Mouse (Mus musculus): Measurements from ENCODE around the gene Ube4b. TPM values are rescaled to one million over a fixed set of nuclear protein-coding genes. Genes with fewer than 3 reads are reported as not detected.

Gene Ube4b
- polyA plus RNA-seq, 1 experiment from 2014 or later: 49.5 TPM

DNA sequence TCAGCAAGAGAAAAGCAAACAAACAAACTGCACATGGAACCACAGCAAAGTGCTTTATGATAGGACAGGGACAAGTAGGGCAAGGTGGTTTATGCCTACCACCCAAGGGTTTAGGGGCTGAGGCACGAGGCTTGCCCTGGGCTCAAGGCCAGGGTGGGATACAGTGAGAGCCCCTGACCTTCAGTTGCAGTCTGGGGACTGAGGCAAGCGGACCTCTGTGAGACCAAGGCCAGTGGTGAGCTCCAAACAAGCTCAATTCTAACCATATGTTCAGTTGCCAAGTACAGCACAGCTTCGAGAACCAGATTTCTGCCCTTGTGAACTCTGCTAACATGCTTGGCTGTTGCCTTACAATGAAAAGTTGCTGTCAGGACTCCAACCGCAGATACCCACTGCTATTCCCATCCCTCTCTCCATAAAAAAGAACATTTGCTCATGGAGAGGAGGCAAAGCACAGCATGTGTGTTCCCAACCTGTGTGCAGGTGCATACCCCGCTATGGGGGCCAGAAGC, 8.6 kb downstream of the Ube4b start:
- no peak for ATAC-seq (ENCODE audit: insufficient number of reproducible peaks, low FRiP score, low TSS enrichment, low read depth)
- no peak overlapping the region for H3K27ac ChIP-seq (replicated peaks; ENCODE audit: low read depth, low read length)
- no peak for DNase-seq (ENCODE audit: low spot score)
- H3K4me1 ChIP-seq (ENCODE audit: control insufficient read depth, insufficient read depth, low read length): peaks cover 35% of the 10 kb centered on the region
- no peaks in the 10 kb centered on the region for H3K36me3 ChIP-seq (ENCODE audit: control insufficient read depth, insufficient read depth, low read length)
- H3K27me3 ChIP-seq (ENCODE audit: control insufficient read depth, insufficient read depth, low read length): no peaks in the 10 kb centered on the region
- H3K4me2 ChIP-seq (ENCODE audit: low read depth, severe bottlenecking): no peak overlapping the region
- H3K9me3 ChIP-seq (ENCODE audit: control insufficient read depth, low read length): no peaks in the 10 kb centered on the region
- no peak overlapping the region for H3K4me3 ChIP-seq (ENCODE audit: low read depth, low read length)
- 65% methylated on average over 5 of the region's 5 CpGs for WGBS
- H3K9ac ChIP-seq (ENCODE audit: low read length): no peak overlapping the region

DNA sequence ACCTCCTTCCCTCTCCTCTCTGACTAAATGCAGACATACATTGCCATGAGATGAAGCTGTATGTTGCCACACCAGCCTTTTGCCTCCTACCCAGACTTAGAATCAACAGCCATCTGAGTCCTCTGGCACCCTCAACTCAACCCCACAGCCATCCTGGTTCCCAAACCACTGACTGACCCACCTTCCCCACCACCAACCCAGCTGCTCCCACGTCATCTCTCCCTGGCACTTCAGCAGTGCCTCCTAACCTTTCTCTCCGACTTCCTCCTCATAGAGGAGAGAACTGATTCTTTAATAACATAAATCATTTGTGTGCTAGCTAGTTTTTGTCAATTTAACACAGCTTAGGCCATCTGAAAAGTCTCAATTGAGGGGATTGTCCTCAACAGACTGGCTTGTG, 9.6 kb downstream of the Ube4b start:
- Histone ChIP-seq H3K27ac (replicated peaks; ENCODE audit: low read depth, low read length) (no peak overlapping the region), H3K4me2 (ENCODE audit: low read depth, severe bottlenecking) (no peak overlapping the region), H3K9me3 (ENCODE audit: control insufficient read depth, low read length) (no peaks in the 10 kb centered on the region), H3K4me1 (ENCODE audit: control insufficient read depth, insufficient read depth, low read length) (peaks cover 35% of the 10 kb centered on the region), H3K4me3 (ENCODE audit: low read depth, low read length) (no peak overlapping the region), H3K27me3 (ENCODE audit: control insufficient read depth, insufficient read depth, low read length) (no peaks in the 10 kb centered on the region), H3K9ac (ENCODE audit: low read length) (no peak overlapping the region), H3K36me3 (ENCODE audit: control insufficient read depth, insufficient read depth, low read length) (no peaks in the 10 kb centered on the region)
- ATAC-seq (ENCODE audit: insufficient number of reproducible peaks, low FRiP score, low TSS enrichment, low read depth): no peak
- WGBS: 71% methylated on average over 2 of the region's 2 CpGs
- DNase-seq (ENCODE audit: low spot score): no peak

DNA sequence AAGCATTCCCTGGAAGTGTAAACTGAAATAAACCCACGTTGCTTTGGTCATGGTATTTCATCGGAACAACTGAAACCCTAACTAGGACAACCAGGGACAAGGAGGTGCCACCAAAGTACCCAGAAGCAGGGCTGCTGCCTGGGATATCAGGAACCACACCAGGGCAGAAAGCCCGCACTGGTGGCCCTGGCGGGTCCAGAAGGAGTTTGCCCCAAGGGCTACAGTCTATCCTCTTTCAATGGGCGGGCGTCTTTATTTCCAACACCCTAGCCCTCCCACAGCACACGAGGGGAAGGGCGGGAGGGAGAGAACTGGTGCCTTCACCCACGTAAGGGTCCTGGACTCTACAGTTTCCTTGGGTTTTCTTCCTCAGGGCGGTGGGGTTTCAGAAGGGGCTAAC, 10.1 kb downstream of the Ube4b start:
- Histone ChIP-seq H3K36me3 (ENCODE audit: control insufficient read depth, insufficient read depth, low read length) (no peaks in the 10 kb centered on the region), H3K4me1 (ENCODE audit: control insufficient read depth, insufficient read depth, low read length) (peaks cover 35% of the 10 kb centered on the region), H3K4me2 (ENCODE audit: low read depth, severe bottlenecking) (no peak overlapping the region), H3K27me3 (ENCODE audit: control insufficient read depth, insufficient read depth, low read length) (no peaks in the 10 kb centered on the region), H3K9ac (ENCODE audit: low read length) (no peak overlapping the region), H3K27ac (replicated peaks; ENCODE audit: low read depth, low read length) (0 out of 2 replicates have a peak overlapping the region, but pooled peaks have one; percentile 63), H3K4me3 (ENCODE audit: low read depth, low read length) (no peak overlapping the region), H3K9me3 (ENCODE audit: control insufficient read depth, low read length) (no peaks in the 10 kb centered on the region)
- DNase-seq (ENCODE audit: low spot score) (no peak), ATAC-seq (ENCODE audit: insufficient number of reproducible peaks, low FRiP score, low TSS enrichment, low read depth) (no peak)
- WGBS: 69% methylated on average over 10 of the region's 10 CpGs

DNA sequence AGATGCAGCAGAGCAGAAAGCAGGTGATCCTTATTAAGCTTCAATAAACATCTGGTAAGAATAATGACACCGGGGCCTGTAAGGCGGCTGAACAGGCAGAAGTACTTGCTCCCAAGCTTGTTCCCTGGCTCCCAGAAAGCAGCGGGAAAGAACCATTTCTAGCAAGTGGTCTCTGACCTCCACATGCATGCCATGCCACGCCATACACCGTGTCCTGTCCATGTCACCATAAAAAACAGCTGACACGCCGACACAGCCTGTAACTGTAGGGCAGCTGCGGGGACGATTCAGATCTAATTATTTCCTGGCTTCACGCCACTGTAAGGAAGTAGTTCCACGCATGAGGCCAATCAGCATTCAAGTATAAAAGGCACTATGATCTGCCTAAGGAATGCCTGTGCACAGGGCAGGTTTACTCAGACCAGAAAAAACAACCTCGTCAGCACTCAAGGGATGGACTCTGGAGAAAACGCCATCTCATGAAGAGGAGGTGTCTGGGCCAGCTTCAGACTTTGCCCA, 10.8 kb downstream of the Ube4b start:
- DNase-seq (ENCODE audit: low spot score): peak; percentile 72
- H3K4me3 ChIP-seq (ENCODE audit: low read depth, low read length): no peak overlapping the region
- H3K27me3 ChIP-seq (ENCODE audit: control insufficient read depth, insufficient read depth, low read length): no peaks in the 10 kb centered on the region
- H3K4me2 ChIP-seq (ENCODE audit: low read depth, severe bottlenecking): peak overlapping the region; percentile 21; the same call in 1 of the 2 replicates
- H3K27ac ChIP-seq (replicated peaks; ENCODE audit: low read depth, low read length): peak overlapping the region; percentile 63; the same call in 1 of the 2 replicates
- peaks cover 35% of the 10 kb centered on the region for H3K4me1 ChIP-seq (ENCODE audit: control insufficient read depth, insufficient read depth, low read length)
- 0 out of 2 replicates have a peak, but pooled peaks have one; percentile 42 for ATAC-seq (ENCODE audit: insufficient number of reproducible peaks, low FRiP score, low TSS enrichment, low read depth)
- H3K36me3 ChIP-seq (ENCODE audit: control insufficient read depth, insufficient read depth, low read length): no peaks in the 10 kb centered on the region
- WGBS: 12% methylated on average over 13 of the region's 13 CpGs
- H3K9me3 ChIP-seq (ENCODE audit: control insufficient read depth, low read length): no peaks in the 10 kb centered on the region
- no peak overlapping the region for H3K9ac ChIP-seq (ENCODE audit: low read length)

DNA sequence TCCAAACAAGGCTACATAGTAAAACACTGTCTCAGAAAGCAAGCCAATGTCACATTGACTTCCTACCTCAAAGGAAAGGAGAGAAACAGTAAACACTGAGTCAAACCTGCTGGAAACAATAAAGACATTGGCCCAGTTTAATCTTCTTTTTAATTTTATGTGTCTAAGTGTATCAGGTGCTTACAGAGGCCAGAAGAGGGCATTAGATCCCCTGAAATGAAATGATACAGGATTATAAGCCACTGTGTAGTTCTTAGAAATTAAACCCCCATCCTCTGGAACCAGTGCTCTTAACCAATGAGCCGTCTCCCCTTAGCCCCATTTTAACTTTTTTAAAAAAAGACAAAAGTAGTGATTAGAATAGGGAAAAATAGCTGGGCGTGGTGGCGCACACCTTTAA, 12.3 kb downstream of the Ube4b start:
- H3K27ac ChIP-seq (replicated peaks; ENCODE audit: low read depth, low read length): no peak overlapping the region
- WGBS: 93% methylated on average over 3 of the region's 3 CpGs
- no peaks in the 10 kb centered on the region for H3K36me3 ChIP-seq (ENCODE audit: control insufficient read depth, insufficient read depth, low read length)
- DNase-seq (ENCODE audit: low spot score) (no peak), ATAC-seq (ENCODE audit: insufficient number of reproducible peaks, low FRiP score, low TSS enrichment, low read depth) (no peak)
- H3K27me3 ChIP-seq (ENCODE audit: control insufficient read depth, insufficient read depth, low read length): no peaks in the 10 kb centered on the region
- H3K9ac ChIP-seq (ENCODE audit: low read length): no peak overlapping the region
- no peak overlapping the region for H3K4me3 ChIP-seq (ENCODE audit: low read depth, low read length)
- peaks cover 35% of the 10 kb centered on the region for H3K4me1 ChIP-seq (ENCODE audit: control insufficient read depth, insufficient read depth, low read length)
- H3K4me2 ChIP-seq (ENCODE audit: low read depth, severe bottlenecking): no peak overlapping the region
- H3K9me3 ChIP-seq (ENCODE audit: control insufficient read depth, low read length): no peaks in the 10 kb centered on the region

DNA sequence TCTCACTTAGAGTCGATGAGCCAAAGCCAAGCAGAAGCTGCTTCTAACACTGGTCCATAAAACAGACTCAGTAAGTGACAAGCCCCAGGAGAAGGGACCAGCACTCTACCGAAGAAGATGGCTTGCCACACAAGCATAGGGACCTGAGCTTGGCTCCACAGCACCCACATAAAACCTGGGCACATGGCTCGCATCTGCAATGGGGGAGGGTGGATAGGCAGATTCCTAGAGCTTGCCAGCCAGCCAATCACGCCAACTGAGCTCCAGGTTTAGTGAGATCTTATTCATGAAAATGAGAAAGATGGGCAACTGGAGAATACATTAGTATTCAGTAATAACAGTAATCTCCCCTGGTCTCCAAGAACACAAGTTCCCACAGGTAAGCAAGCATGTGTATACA, 16.8 kb downstream of the Ube4b start:
- Histone ChIP-seq H3K4me1 (ENCODE audit: control insufficient read depth, insufficient read depth, low read length) (peaks cover 1% of the 10 kb centered on the region; the same call in 1 of the 2 replicates), H3K9ac (ENCODE audit: low read length) (no peak overlapping the region), H3K4me3 (ENCODE audit: low read depth, low read length) (no peak overlapping the region), H3K36me3 (ENCODE audit: control insufficient read depth, insufficient read depth, low read length) (no peaks in the 10 kb centered on the region), H3K27ac (replicated peaks; ENCODE audit: low read depth, low read length) (no peak overlapping the region), H3K4me2 (ENCODE audit: low read depth, severe bottlenecking) (no peak overlapping the region), H3K9me3 (ENCODE audit: control insufficient read depth, low read length) (no peaks in the 10 kb centered on the region), H3K27me3 (ENCODE audit: control insufficient read depth, insufficient read depth, low read length) (no peaks in the 10 kb centered on the region)
- DNase-seq (ENCODE audit: low spot score) (no peak), ATAC-seq (ENCODE audit: insufficient number of reproducible peaks, low FRiP score, low TSS enrichment, low read depth) (no peak)
- WGBS: 91% methylated on average over 4 of the region's 4 CpGs

DNA sequence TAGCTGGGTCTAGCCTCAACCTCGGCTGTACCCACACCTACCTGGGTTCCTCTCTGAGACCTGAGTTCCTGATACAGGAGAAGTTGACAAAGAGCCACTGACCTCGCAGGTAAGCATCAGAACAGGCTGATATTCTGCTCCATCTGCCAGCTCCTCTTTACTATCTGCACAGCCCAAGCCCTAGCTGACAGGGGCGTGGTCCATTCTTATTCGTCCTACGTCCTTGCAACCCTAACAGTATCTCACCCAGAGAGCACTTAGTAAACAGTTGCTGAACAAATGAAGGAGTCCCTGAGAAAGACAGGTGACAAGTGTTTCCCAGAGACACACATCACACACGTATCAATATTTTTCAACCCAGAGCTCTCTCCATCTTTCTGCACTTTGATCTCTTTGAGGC, 18.2 kb downstream of the Ube4b start:
- Histone ChIP-seq H3K27ac (replicated peaks; ENCODE audit: low read depth, low read length) (no peak overlapping the region), H3K4me2 (ENCODE audit: low read depth, severe bottlenecking) (no peak overlapping the region), H3K27me3 (ENCODE audit: control insufficient read depth, insufficient read depth, low read length) (no peaks in the 10 kb centered on the region), H3K9ac (ENCODE audit: low read length) (no peak overlapping the region), H3K9me3 (ENCODE audit: control insufficient read depth, low read length) (no peaks in the 10 kb centered on the region), H3K36me3 (ENCODE audit: control insufficient read depth, insufficient read depth, low read length) (no peaks in the 10 kb centered on the region), H3K4me1 (ENCODE audit: control insufficient read depth, insufficient read depth, low read length) (peaks cover 14% of the 10 kb centered on the region), H3K4me3 (ENCODE audit: low read depth, low read length) (no peak overlapping the region)
- ATAC-seq (ENCODE audit: insufficient number of reproducible peaks, low FRiP score, low TSS enrichment, low read depth): no peak
- no peak for DNase-seq (ENCODE audit: low spot score)
- 89% methylated on average over 6 of the region's 6 CpGs for WGBS

DNA sequence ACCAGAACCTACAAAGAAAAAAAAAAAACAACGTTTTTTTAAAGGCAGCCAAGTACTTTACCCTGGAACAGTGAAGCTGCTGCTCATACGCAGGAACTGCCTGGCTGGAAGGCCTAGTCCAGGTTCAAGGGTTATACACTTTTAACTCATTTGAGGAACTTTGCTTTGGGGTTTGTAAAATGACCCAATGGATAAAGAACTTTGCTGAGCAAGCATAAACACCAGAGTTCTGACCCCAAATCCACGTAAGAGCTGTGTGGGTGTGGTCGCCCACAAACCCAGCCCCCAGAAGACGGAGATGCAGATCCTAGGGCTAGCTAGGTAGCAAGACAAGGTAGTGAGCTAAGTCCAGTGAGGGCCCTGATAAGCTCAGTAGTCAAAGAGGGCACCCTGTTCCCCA, 19.1 kb downstream of the Ube4b start:
- Histone ChIP-seq H3K4me2 (ENCODE audit: low read depth, severe bottlenecking) (no peak overlapping the region), H3K27ac (replicated peaks; ENCODE audit: low read depth, low read length) (no peak overlapping the region), H3K4me1 (ENCODE audit: control insufficient read depth, insufficient read depth, low read length) (peaks cover 18% of the 10 kb centered on the region), H3K9me3 (ENCODE audit: control insufficient read depth, low read length) (no peaks in the 10 kb centered on the region), H3K4me3 (ENCODE audit: low read depth, low read length) (no peak overlapping the region), H3K27me3 (ENCODE audit: control insufficient read depth, insufficient read depth, low read length) (no peaks in the 10 kb centered on the region), H3K9ac (ENCODE audit: low read length) (no peak overlapping the region), H3K36me3 (ENCODE audit: control insufficient read depth, insufficient read depth, low read length) (no peaks in the 10 kb centered on the region)
- DNase-seq (ENCODE audit: low spot score) (no peak), ATAC-seq (ENCODE audit: insufficient number of reproducible peaks, low FRiP score, low TSS enrichment, low read depth) (no peak)
- WGBS: 90% methylated on average over 5 of the region's 5 CpGs

All from limb, embryonic 11.5 days (tissue).